ENCODE assay signal across 18 mouse cellular contexts in the genomic region with DNA sequence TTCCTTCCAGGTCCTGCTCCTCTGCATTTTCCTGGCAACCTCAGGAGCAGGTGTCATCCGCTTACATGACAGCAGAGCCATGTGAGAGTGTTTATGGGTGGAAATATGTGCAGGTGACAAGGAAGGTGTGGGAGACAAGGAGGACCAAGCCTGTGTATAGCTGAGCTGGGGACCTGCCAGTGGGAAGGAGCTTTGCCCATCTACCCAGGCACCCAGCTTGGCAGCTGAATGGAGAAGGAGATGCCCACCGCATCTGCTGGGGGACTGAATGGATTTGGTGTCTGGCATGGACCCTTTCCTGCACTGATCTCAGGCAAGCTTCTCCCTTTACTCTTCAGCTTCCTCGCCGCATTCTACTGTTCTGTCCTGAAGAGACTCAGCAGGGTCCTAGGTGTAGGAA. TPM values are rescaled to one million over a fixed set of nuclear protein-coding genes. Genes with fewer than 3 reads are reported as not detected.
"Had no signal": no experiment of that assay in that cellular context is flagged by ENCODE, and none has a peak within 500 bp of the region (broad histone marks: within the 10 kb centered on the region; RNA-seq: fewer than 3 reads in every experiment).

No protein-coding gene starts in this region.

- H3K27ac ChIP-seq: limb, embryonic 15.5 days; liver, embryonic 12.5 days; neural tube, embryonic 13.5 days had no signal

- DNase-seq: kidney, postnatal 36 days; layer of hippocampus, adult 9-11 months; layer of hippocampus, postnatal 36 days; lung, postnatal 10 days; lung, postnatal 4 days; retina, postnatal 1 day; right cerebral cortex, postnatal 4 days; spleen, adult 18-20 months; thymus, adult 18-20 months; thymus, postnatal 14 days had no signal

- H3K9ac ChIP-seq: limb, embryonic 15.5 days; liver, embryonic 12.5 days; lung, embryonic 14.5 days; neural tube, embryonic 13.5 days had no signal

- H3K4me3 ChIP-seq: limb, embryonic 15.5 days; liver, embryonic 12.5 days; neural tube, embryonic 13.5 days had no signal

- H3K36me3 ChIP-seq: limb, embryonic 15.5 days; liver, embryonic 12.5 days; neural tube, embryonic 13.5 days had no signal

- H3K4me2 ChIP-seq: limb, embryonic 15.5 days; liver, embryonic 12.5 days; lung, embryonic 14.5 days; midbrain, embryonic 11.5 days; neural tube, embryonic 13.5 days had no signal

- ATAC-seq: liver, embryonic 12.5 days; midbrain, embryonic 16.5 days had no signal

- H3K9me3 ChIP-seq: limb, embryonic 15.5 days; liver, embryonic 12.5 days; neural tube, embryonic 13.5 days had no signal

RNA-seq across cellular contexts. Expression of a gene that starts 47.6 kb away (rescaled TPM):
- total RNA-seq: layer of hippocampus, adult 18-20 months; layer of hippocampus, postnatal 36 days; left cerebral cortex, postnatal 25 days had no signal
- polyA plus RNA-seq: midbrain, embryonic 11.5 days; midbrain, embryonic 16.5 days had no signal
